Mouse (Mus musculus) CD8-positive naive resting alpha-beta T cell, adult 57 days (primary cell): ENCODE data around the gene Osgepl1. TPM values are rescaled to one million over a fixed set of nuclear protein-coding genes. Genes with fewer than 3 reads are reported as not detected.

Experiments used
- total RNA-seq: library from RNA; stranded (reverse); gene quantifications from one replicate; pipeline ENCODE4 v1.2.4, GENCODE M21; 2023

The Osgepl1 gene
- 6.4 TPM for total RNA-seq

DNA sequence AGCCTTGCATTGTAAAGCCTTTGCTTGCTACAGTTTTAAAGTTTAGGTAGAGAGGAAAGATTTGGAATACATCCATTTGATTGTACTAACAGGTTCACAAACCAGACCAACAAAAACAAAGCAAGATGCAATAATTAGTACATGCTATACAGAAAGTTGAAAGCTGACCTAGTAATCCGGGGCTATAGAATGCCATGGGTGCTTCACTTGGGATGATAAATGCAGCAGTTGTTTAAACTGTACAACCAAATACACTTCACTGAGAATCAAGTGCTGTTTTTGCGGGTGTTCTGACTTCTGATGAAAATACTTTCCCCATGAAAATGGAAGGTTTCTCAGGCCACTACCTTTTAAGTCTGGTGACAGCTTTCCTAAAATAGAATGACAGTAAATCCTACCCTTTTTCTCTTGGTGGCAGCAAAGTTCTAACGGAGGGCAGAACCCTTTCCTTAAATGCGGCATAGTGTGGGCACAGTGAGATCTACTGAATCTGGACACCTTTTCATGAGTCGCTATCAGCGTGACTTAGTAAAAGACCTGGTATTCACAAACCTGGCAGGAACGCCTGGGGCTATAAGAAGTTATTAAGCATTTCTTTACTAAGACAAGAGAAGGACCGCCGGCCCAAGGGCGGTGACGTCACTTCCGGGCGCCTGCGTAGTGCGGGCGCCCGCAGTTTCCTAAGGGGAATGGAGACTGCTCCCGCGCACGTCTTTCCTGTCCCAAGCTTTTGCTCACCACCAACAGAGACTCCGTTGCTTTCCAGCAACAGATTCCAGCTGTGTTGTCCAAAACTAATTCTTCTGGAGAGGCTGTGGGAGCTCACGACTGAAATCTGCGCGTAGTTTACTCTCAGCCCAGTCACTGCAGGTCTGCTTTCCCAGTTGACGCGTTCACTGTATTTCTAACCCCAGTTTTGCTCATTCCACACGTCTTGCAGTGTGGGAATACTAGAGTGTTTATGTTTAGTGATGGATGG, at the start of gene Osgepl1:
TSS of gene Osgepl1 (plus strand) at position 636 of the 979 bp plus-strand sequence.

GRCm38 (mm10) chr1:53296581-53297383, 16.6 kb upstream of the Osgepl1 start, which contains the start of the genes Pms1, Ormdl1 and Gm28778:
Gene Pms1 (minus strand): TSS chr1:53297018.
Gene Ormdl1 (plus strand): TSS chr1:53297095.
Gene Gm28778 (plus strand): TSS chr1:53297111.

DNA sequence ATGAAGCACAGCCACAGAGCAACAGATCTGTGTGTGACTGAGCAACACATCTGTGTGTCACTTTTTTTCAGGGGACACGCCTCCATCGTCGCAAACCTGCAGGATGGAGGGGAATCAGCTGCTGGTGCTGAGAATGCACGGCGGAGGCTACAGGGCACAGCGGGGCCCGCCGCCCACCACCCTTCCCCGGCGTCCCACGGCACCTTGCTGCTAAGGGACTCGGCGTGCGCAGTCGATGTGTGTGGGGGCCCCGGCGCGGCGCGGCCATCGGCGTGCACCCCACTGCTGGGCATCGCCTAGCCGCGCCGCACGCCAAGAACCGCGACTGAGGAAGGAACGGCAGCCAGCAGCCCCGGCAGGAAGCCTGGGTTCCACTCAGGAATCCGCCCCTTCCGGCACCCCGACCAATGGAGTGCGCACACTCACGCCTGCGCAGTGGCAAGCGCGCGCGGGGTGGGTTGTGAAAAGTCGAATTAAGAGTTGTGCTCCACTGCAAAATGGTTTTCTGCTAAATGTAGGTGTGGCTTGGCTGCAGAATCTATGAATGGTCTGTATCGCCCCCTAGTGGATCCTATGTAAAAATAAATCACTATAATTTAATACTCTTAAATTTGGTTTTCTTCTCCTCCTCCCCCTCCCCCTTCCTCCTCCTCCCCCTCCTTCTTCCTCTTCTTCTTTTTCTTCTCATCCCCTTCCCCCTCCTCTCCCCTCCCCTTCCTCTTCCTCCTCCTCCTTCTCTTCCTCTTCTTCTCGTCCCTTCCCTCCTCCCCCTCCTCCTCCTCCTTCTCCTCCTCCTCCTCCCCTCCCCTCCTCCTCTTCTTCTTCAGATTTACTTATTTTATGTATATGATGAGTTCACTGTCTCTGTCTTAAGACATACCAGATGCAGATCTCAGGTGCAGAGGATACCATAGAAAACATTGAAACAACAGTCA, 39.2 kb downstream of the Osgepl1 start, which contains the start of the genes Asdurf, Gm28551 and Asnsd1:
TSS of gene Asdurf (minus strand) at position 293 of the 935 bp plus-strand sequence.
TSS of gene Gm28551 (minus strand) at position 341 of the 935 bp plus-strand sequence.
TSS of gene Asnsd1 (minus strand) at position 426 of the 935 bp plus-strand sequence.

Other genes starting within 250 kb of the Osgepl1 start
- not detected for gene 1700019A02Rik, start 126.0 kb upstream of the Osgepl1 start, total RNA-seq
- 19.6 TPM for gene Pms1, start 16.6 kb upstream of the Osgepl1 start, total RNA-seq
- 16.3 TPM for gene Ormdl1, start 16.5 kb upstream of the Osgepl1 start, total RNA-seq
- not detected for gene Gm28778, start 16.5 kb upstream of the Osgepl1 start, total RNA-seq
- gene Asdurf, start 39.0 kb downstream of the Osgepl1 start, total RNA-seq = 12.1 TPM
- 0.28 TPM for gene Gm28551, start 39.0 kb downstream of the Osgepl1 start, total RNA-seq
- gene Asnsd1, start 39.1 kb downstream of the Osgepl1 start, total RNA-seq = 32.0 TPM